Mouse (Mus musculus): Measurements from ENCODE around the gene Rnf43.

The Rnf43 gene

GRCm38 (mm10) chr11:87678545-87678944 is 16.0 kb downstream of the Rnf43 start:
- DNase-seq, result no peak

- no peak for DNase-seq
Observed at GRCm38 (mm10) chr11:87678976-87679375, 16.5 kb downstream of the Rnf43 start.

- no peak for DNase-seq
Observed at GRCm38 (mm10) chr11:87680786-87681185, 18.3 kb downstream of the Rnf43 start.

GRCm38 (mm10) chr11:87682096-87682495 is 19.6 kb downstream of the Rnf43 start:
- DNase-seq, result no peak

- DNase-seq, result no peak
Observed at GRCm38 (mm10) chr11:87682838-87683571, 20.5 kb downstream of the Rnf43 start.

GRCm38 (mm10) chr11:87686407-87686806 is 23.9 kb downstream of the Rnf43 start:
- no peak for DNase-seq

- DNase-seq, result no peak
Observed at GRCm38 (mm10) chr11:87687246-87688225, 25.0 kb downstream of the Rnf43 start.

GRCm38 (mm10) chr11:87688478-87689203 is 26.1 kb downstream of the Rnf43 start:
- DNase-seq, result no peak

GRCm38 (mm10) chr11:87689402-87689808 is 26.9 kb downstream of the Rnf43 start:
- DNase-seq, result no peak

GRCm38 (mm10) chr11:87690054-87690740 is 27.7 kb downstream of the Rnf43 start:
- no peak for DNase-seq

- no peak for DNase-seq
Observed at GRCm38 (mm10) chr11:87697131-87697682, 34.7 kb downstream of the Rnf43 start.

- no peak for DNase-seq
Observed at GRCm38 (mm10) chr11:87698126-87698525, 35.6 kb downstream of the Rnf43 start.

GRCm38 (mm10) chr11:87701108-87701507 is 38.6 kb downstream of the Rnf43 start:
- DNase-seq, result no peak

GRCm38 (mm10) chr11:87701877-87702620 is 39.5 kb downstream of the Rnf43 start:
- no peak for DNase-seq

- DNase-seq, result no peak
Observed at GRCm38 (mm10) chr11:87703654-87704053, 41.1 kb downstream of the Rnf43 start.

- DNase-seq, result no peak
Observed at GRCm38 (mm10) chr11:87704289-87704688, 41.8 kb downstream of the Rnf43 start.

GRCm38 (mm10) chr11:87707570-87707969 is 45.0 kb downstream of the Rnf43 start:
- DNase-seq, result no peak

GRCm38 (mm10) chr11:87708979-87709378 is 46.5 kb downstream of the Rnf43 start:
- DNase-seq, result no peak

GRCm38 (mm10) chr11:87709513-87710261 is 47.2 kb downstream of the Rnf43 start:
- no peak for DNase-seq

- no peak for DNase-seq
Observed at GRCm38 (mm10) chr11:87710262-87710615, 47.7 kb downstream of the Rnf43 start.

- no peak for DNase-seq
Observed at GRCm38 (mm10) chr11:87712188-87712587, 49.7 kb downstream of the Rnf43 start.
